Mouse (Mus musculus): Measurements from ENCODE around the gene Kcnj1. TPM values are rescaled to one million over a fixed set of nuclear protein-coding genes. Genes with fewer than 3 reads are reported as not detected.

Gene Kcnj1
- polyA plus RNA-seq, 1 experiment: not detected

DNA sequence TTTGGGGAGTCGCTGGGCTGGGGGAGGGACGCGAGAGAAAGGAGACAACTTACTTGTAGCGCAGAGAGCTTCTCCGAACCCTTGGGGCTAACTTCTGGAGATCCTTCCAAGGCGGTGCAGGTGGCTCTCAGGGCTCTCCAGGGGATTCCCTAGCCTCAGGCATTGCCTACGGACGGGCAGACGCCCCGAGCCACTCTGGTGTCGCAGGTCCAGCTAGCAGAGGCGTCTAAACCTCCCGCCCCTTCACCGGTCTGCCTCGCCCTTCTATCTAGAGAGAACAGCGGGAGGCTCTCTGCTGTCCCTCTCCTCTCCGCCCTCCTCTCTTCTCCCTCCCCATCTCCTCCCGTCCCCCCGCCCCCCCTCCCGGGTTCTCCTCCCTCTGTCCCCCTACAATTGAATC, 28.2 kb upstream of the Kcnj1 start, which contains the start of gene Kcnj5:
Gene Kcnj5 (minus strand): TSS at position 300 of the 400 bp plus-strand sequence.
- WGBS: 7% methylated on average over 19 of the region's 20 CpGs
- H3K4me3 ChIP-seq (ENCODE audit: low read depth, low read length): peak within 1 kb of the TSS; percentile 29
- TF ChIP-seq POLR2A (IDR thresholded peaks at IDR 0.05; ENCODE audit: low read depth, low read length): no peak
- no peak for TF ChIP-seq CTCF (IDR thresholded peaks at IDR 0.05; ENCODE audit: extremely low read depth, insufficient read length, insufficient replicate concordance, low read depth, low read length)

DNA sequence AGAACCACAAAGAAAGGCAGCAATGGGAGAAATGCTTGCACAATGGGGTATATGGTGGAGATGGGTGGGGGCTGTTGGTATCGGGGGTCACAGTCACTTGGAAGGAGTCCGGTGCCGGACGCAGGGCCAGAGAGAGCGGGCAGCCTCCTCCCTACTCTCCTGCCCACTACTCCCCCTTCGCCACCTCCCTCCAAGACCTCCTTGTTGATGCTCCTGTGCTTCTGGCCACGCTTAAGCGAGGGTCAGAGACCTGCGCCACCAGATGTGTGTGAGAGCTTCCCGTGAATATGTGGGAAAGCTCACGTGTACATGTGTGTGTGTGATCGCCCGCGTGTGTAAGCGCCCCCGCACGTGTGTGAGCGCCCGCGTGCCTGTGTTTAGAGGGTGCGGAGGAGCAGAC, 27.8 kb upstream of the Kcnj1 start:
- 13% methylated on average over 21 of the region's 21 CpGs for WGBS
- H3K4me3 ChIP-seq (ENCODE audit: low read depth, low read length): no peak overlapping the region

More for the DNA sequence above, 28.2 kb upstream of the Kcnj1 start, which contains the start of gene Kcnj5:
- Histone ChIP-seq H3K27ac (ENCODE audit: insufficient read depth, low read depth, low read length) (no peak within 1 kb of the TSS), H3K27me3 (ENCODE audit: control insufficient read depth, insufficient read depth, low read length) (peaks cover 12% of the 10 kb centered on the region), H3K36me3 (ENCODE audit: control insufficient read depth, insufficient read depth, low read length) (no peaks in the 10 kb centered on the region), H3K4me1 (ENCODE audit: control insufficient read depth, insufficient read depth, insufficient read length, low read length) (no peaks in the 10 kb centered on the region)

DNA sequence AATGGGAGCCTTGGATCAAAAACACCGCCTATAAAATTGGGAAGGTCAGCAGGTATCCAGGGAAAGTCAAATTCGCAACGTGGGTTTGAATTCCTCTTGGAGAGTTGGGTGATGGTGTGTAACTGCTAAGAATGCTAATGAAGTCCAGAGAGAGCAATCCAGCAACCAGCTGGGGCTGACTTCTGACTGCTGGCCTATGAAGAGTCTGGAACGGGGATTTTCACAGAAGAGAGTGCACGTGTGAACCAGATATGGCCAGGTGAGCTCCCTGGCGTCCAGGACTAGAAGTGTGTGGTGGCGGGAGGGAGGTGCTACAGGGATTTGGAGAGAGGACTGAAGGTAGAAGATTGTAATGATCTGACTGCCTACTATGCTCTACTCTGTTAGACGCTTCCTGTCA, 24.2 kb upstream of the Kcnj1 start:
- 73% methylated on average over 8 of the region's 8 CpGs for WGBS
- H3K27ac ChIP-seq (ENCODE audit: insufficient read depth, low read depth, low read length): no peak overlapping the region
- no peak overlapping the region for H3K4me3 ChIP-seq (ENCODE audit: low read depth, low read length)
- no peaks in the 10 kb centered on the region for H3K36me3 ChIP-seq (ENCODE audit: control insufficient read depth, insufficient read depth, low read length)
- TF ChIP-seq POLR2A (IDR thresholded peaks at IDR 0.05; ENCODE audit: low read depth, low read length): no peak
- TF ChIP-seq CTCF (IDR thresholded peaks at IDR 0.05; ENCODE audit: extremely low read depth, insufficient read length, insufficient replicate concordance, low read depth, low read length): no peak
- H3K4me1 ChIP-seq (ENCODE audit: control insufficient read depth, insufficient read depth, insufficient read length, low read length): no peaks in the 10 kb centered on the region
- H3K27me3 ChIP-seq (ENCODE audit: control insufficient read depth, insufficient read depth, low read length): peaks cover 12% of the 10 kb centered on the region

More for the DNA sequence above, 27.8 kb upstream of the Kcnj1 start:
- H3K36me3 ChIP-seq (ENCODE audit: control insufficient read depth, insufficient read depth, low read length): no peaks in the 10 kb centered on the region
- no peaks in the 10 kb centered on the region for H3K4me1 ChIP-seq (ENCODE audit: control insufficient read depth, insufficient read depth, insufficient read length, low read length)
- TF ChIP-seq CTCF (IDR thresholded peaks at IDR 0.05; ENCODE audit: extremely low read depth, insufficient read length, insufficient replicate concordance, low read depth, low read length) (no peak), POLR2A (IDR thresholded peaks at IDR 0.05; ENCODE audit: low read depth, low read length) (no peak)
- H3K27me3 ChIP-seq (ENCODE audit: control insufficient read depth, insufficient read depth, low read length): peaks cover 12% of the 10 kb centered on the region
- H3K27ac ChIP-seq (ENCODE audit: insufficient read depth, low read depth, low read length): no peak overlapping the region

DNA sequence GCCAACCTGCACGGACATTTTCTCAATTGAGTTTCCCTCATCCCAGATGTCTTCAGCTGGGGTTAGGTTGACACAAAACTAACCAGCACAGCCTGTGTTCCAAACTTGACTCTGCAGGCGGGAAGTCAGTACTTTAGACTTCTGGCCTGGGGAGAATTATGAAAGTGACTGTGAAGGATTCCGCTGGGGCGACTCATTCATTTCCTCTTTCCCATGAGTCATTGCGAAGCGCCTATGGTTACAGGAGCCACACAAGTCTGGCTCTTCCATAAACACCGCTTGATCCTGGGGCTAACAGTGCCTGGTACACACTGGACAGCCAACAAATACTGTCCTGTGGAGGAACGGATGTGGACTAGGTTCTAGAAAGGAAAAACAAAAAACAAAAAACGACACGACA, 22.9 kb upstream of the Kcnj1 start:
- Histone ChIP-seq H3K36me3 (ENCODE audit: control insufficient read depth, insufficient read depth, low read length) (no peaks in the 10 kb centered on the region), H3K27ac (ENCODE audit: insufficient read depth, low read depth, low read length) (no peak overlapping the region), H3K4me1 (ENCODE audit: control insufficient read depth, insufficient read depth, insufficient read length, low read length) (no peaks in the 10 kb centered on the region), H3K4me3 (ENCODE audit: low read depth, low read length) (no peak overlapping the region), H3K27me3 (ENCODE audit: control insufficient read depth, insufficient read depth, low read length) (peaks cover under 1% of the 10 kb centered on the region)
- TF ChIP-seq CTCF (IDR thresholded peaks at IDR 0.05; ENCODE audit: extremely low read depth, insufficient read length, insufficient replicate concordance, low read depth, low read length): no peak
- no peak for TF ChIP-seq POLR2A (IDR thresholded peaks at IDR 0.05; ENCODE audit: low read depth, low read length)
- 81% methylated on average over 10 of the region's 10 CpGs for WGBS

DNA sequence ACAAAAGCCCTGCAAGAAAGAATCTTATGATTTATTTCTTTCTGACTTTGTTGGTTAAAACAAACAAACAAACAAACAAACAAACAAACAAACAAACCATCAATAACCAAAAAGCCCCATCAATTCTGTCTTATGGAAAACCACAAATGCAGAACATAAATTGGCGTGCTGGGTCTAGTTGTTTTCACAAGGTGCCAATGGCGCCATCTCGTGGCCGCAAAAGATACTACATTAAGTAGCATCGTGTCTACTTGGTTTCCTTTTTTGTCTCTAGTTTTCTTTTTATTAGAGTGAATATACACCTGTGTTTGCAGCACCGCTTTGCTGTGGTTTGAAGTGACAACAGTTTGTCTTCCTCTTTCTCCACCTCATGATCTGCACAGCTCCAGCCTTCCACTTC, 22.0 kb upstream of the Kcnj1 start:
- under 1% methylated on average over 6 of the region's 6 CpGs for WGBS
- Histone ChIP-seq H3K27ac (ENCODE audit: insufficient read depth, low read depth, low read length) (no peak overlapping the region), H3K4me1 (ENCODE audit: control insufficient read depth, insufficient read depth, insufficient read length, low read length) (no peaks in the 10 kb centered on the region), H3K27me3 (ENCODE audit: control insufficient read depth, insufficient read depth, low read length) (no peaks in the 10 kb centered on the region), H3K4me3 (ENCODE audit: low read depth, low read length) (no peak overlapping the region), H3K36me3 (ENCODE audit: control insufficient read depth, insufficient read depth, low read length) (no peaks in the 10 kb centered on the region)
- TF ChIP-seq CTCF (IDR thresholded peaks at IDR 0.05; ENCODE audit: extremely low read depth, insufficient read length, insufficient replicate concordance, low read depth, low read length): peak; percentile 71; the same call in 1 of the 2 replicates
- no peak for TF ChIP-seq POLR2A (IDR thresholded peaks at IDR 0.05; ENCODE audit: low read depth, low read length)

DNA sequence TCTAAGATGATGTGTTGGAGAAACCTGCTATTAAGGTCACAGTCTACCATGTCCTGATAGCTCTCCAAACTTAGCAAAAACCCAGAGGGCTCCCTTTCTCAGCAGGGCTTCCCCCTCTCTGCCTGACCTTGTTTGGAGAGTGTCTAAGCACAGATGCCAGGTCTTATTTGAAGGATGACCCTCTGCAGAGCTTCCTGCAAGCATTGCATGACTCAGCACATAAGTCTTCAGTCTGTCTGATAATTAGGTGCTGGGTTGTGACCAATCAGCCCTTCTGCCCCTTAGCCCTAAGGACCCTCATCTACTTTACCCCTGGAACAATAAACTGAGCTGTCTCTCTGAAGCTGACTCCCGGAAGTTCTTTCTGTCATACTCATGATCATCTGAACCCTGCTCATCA, 11.5 kb upstream of the Kcnj1 start:
- no peak for TF ChIP-seq CTCF (IDR thresholded peaks at IDR 0.05; ENCODE audit: extremely low read depth, insufficient read length, insufficient replicate concordance, low read depth, low read length)
- no peak for TF ChIP-seq POLR2A (IDR thresholded peaks at IDR 0.05; ENCODE audit: low read depth, low read length)
- Histone ChIP-seq H3K4me1 (ENCODE audit: control insufficient read depth, insufficient read depth, insufficient read length, low read length) (no peaks in the 10 kb centered on the region), H3K27ac (ENCODE audit: insufficient read depth, low read depth, low read length) (no peak overlapping the region), H3K4me3 (ENCODE audit: low read depth, low read length) (no peak overlapping the region), H3K27me3 (ENCODE audit: control insufficient read depth, insufficient read depth, low read length) (no peaks in the 10 kb centered on the region), H3K36me3 (ENCODE audit: control insufficient read depth, insufficient read depth, low read length) (no peaks in the 10 kb centered on the region)
- 81% methylated on average over 1 of the region's 1 CpGs for WGBS

DNA sequence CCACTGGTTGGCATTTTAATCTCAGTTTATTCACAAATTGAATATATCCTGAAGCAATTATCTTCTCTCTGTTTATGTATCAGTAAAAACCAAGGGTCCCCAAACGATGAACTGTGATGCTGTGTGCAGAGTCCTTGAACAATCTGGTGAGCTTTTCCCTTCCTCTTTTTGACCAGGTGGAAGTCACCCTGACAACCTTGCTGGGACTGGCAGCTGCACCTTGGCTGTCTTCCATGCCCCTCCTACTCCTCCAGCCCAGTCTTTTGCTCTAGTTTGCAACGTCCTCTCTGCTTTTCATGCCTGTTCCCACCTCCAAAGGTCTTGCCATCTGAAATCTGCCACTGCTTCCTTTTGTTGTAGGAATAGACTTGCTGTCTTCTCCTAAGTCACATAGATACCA, 3.5 kb upstream of the Kcnj1 start:
- Histone ChIP-seq H3K4me3 (ENCODE audit: low read depth, low read length) (no peak overlapping the region), H3K27me3 (ENCODE audit: control insufficient read depth, insufficient read depth, low read length) (no peaks in the 10 kb centered on the region), H3K27ac (ENCODE audit: insufficient read depth, low read depth, low read length) (no peak overlapping the region), H3K36me3 (ENCODE audit: control insufficient read depth, insufficient read depth, low read length) (no peaks in the 10 kb centered on the region), H3K4me1 (ENCODE audit: control insufficient read depth, insufficient read depth, insufficient read length, low read length) (no peaks in the 10 kb centered on the region)
- no peak for TF ChIP-seq CTCF (IDR thresholded peaks at IDR 0.05; ENCODE audit: extremely low read depth, insufficient read length, insufficient replicate concordance, low read depth, low read length)
- no peak for TF ChIP-seq POLR2A (IDR thresholded peaks at IDR 0.05; ENCODE audit: low read depth, low read length)
- 11% methylated on average over 2 of the region's 2 CpGs for WGBS

Data from small intestine, adult 2 months (tissue).